Mouse (Mus musculus) lung, postnatal 0 days (tissue): ENCODE results near the gene Pla2g4f. TPM values are rescaled to one million over a fixed set of nuclear protein-coding genes. Genes with fewer than 3 reads are reported as not detected.

Experiments
- ATAC-seq: fragments of 200-750 bp; cut with Nextera tagmentation; 2 replicates; pipeline ENCODE4 v1.8.0; 2017; ENCODE audit warnings: moderate library complexity
- DNase-seq: peaks from one replicate; pipeline ENCODE4 v3.0.0-alpha.2; 2016; ENCODE audit warnings: low spot score
- H3K27ac ChIP-seq: fragments of 300-500 bp; sonication (generic); 2 replicates; pipeline ENCODE4 v1.5.1; 2014; ENCODE audit warnings: antibody characterized with exemption, mild to moderate bottlenecking, low read length, mixed read lengths
- H3K27me3 ChIP-seq: fragments of 300-500 bp; sonication (generic); replicated peaks from 2 replicates; pipeline ENCODE4 v1.6.1; 2014; ENCODE audit warnings: low read length, mixed read lengths; ENCODE audit not compliant: insufficient read depth
- H3K36me3 ChIP-seq: fragments of 300-500 bp; sonication (generic); 2 replicates; pipeline ENCODE4 v1.6.1; 2014; ENCODE audit warnings: low read length, mixed read lengths; ENCODE audit not compliant: insufficient read depth
- H3K4me1 ChIP-seq: fragments of 300-500 bp; sonication (generic); 2 replicates; pipeline ENCODE4 v1.6.1; 2014; ENCODE audit warnings: antibody characterized with exemption, low read depth, low read length, mixed read lengths; ENCODE audit not compliant: insufficient read depth
- H3K4me2 ChIP-seq: fragments of 300-500 bp; sonication (generic); replicated peaks from 2 replicates; pipeline ENCODE4 v1.6.1; 2014; ENCODE audit warnings: low read depth, mild to moderate bottlenecking, low read length, moderate library complexity, mixed read lengths
- H3K4me3 ChIP-seq: fragments of 300-500 bp; sonication (generic); 2 replicates; pipeline ENCODE4 v1.5.1; 2014; ENCODE audit warnings: low read depth, low read length
- H3K9ac ChIP-seq: fragments of 300-500 bp; sonication (generic); replicated peaks from 2 replicates; pipeline ENCODE4 v1.6.1; 2014; ENCODE audit warnings: low read depth, mild to moderate bottlenecking
- H3K9me3 ChIP-seq: fragments of 300-500 bp; sonication (generic); 2 replicates; pipeline ENCODE4 v1.6.1; 2016; ENCODE audit warnings: low read length, mixed read lengths
- CTCF ChIP-seq: IDR thresholded peaks from 2 replicates; pipeline ENCODE4 v1.5.1; 2016; ENCODE audit warnings: antibody characterized with exemption, mild to moderate bottlenecking
- EP300 ChIP-seq: IDR thresholded peaks from 2 replicates; pipeline ENCODE4 v1.6.1; 2016; ENCODE audit warnings: antibody characterized with exemption, mild to moderate bottlenecking, control low read depth
- WGBS: fragments of 180-500 bp; shearing (Covaris S2); extraction: QIAGEN DNeasy Blood & Tissue Kit; methylation state at CpG from one replicate; pipeline ENCODE4 v1.1.7; 2014; 5-methylcytosine and 5-hydroxymethylcytosine counted together
- polyA plus RNA-seq: library from polyadenylated mRNA; unstranded; fragments of >200 nt; fragmentation: Nextera tagmentation; extraction: Ambion mirVana; gene quantifications from 2 replicates; pipeline ENCODE4 v1.2.1, GENCODE M21; 2015

The Pla2g4f gene
- polyA plus RNA-seq, 1 experiment from 2014 or later, result 1.8 TPM

DNA sequence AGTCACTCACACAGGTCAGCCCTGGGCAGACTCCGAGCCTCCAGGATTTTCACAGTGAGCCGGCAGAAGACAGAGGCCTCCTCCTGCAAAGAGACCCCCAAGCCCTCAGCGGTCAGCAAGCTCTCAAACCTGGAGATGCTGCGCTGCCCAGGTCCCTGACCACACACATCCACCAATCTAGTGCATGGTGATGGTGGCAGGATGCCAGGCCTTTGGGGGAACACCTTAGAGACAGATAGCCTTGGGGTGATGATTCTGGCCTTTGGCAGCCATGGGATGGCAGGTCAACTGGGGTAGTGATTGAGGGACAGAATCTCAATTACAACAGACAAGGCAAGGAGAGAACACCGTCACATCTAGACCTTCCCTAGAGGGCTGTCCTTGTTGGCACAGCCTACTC lies 29.9 kb downstream of the Pla2g4f start:
- no peak for DNase-seq
- no peak for ATAC-seq
- H3K4me3 ChIP-seq, result no peak overlapping the region
- H3K4me1 ChIP-seq, result no peaks in the 10 kb centered on the region
- H3K36me3 ChIP-seq, result no peaks in the 10 kb centered on the region
- H3K27ac ChIP-seq, result no peak overlapping the region
- no peak overlapping the region for H3K4me2 ChIP-seq
- H3K9me3 ChIP-seq, result no peaks in the 10 kb centered on the region
- WGBS, result 80% methylated on average over 5 of the region's 5 CpGs
- H3K27me3 ChIP-seq, result no peaks in the 10 kb centered on the region
- TF ChIP-seq CTCF (no peak), EP300 (no peak)
- H3K9ac ChIP-seq, result no peak overlapping the region

- Histone ChIP-seq H3K9me3 (no peaks in the 10 kb centered on the region), H3K36me3 (no peaks in the 10 kb centered on the region), H3K4me2 (no peak overlapping the region), H3K4me3 (no peak overlapping the region), H3K4me1 (no peaks in the 10 kb centered on the region), H3K27me3 (no peaks in the 10 kb centered on the region), H3K9ac (no peak overlapping the region), H3K27ac (no peak overlapping the region)
- 25% methylated on average over 6 of the region's 6 CpGs for WGBS
- ATAC-seq (peak; percentile 62), DNase-seq (peak; percentile 19)
- no peak for TF ChIP-seq CTCF
- no peak for TF ChIP-seq EP300
Measured at GRCm38 (mm10) chr2:120283550-120283949, 30.4 kb downstream of the Pla2g4f start.

DNA sequence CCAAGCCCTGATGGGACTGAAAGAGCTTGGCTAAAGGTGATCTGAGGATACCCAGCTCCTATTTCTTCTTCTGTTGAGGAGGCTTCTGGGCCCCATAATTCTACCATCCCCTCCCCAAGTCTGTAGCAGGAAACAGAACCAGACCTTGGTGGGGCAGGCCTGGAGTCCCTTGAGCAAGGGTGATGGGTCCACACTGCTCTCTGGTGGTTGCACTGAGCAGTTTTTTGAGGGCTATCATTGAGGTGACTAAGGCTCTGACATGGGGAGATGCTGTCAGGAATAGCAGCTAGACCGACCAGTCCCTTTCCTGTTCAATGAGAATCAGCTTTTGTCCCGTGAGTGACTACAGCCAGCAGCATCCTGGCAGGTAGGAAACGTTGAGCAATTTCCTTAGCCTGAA lies 32.7 kb downstream of the Pla2g4f start:
- Histone ChIP-seq H3K4me2 (no peak overlapping the region), H3K4me1 (no peaks in the 10 kb centered on the region), H3K9me3 (no peaks in the 10 kb centered on the region), H3K36me3 (no peaks in the 10 kb centered on the region), H3K27me3 (no peaks in the 10 kb centered on the region), H3K9ac (no peak overlapping the region), H3K27ac (no peak overlapping the region), H3K4me3 (no peak overlapping the region)
- TF ChIP-seq CTCF (peak; percentile 46), EP300 (no peak)
- ATAC-seq (no peak), DNase-seq (no peak)
- WGBS, result 45% methylated on average over 3 of the region's 3 CpGs

- Histone ChIP-seq H3K27ac (no peak overlapping the region), H3K27me3 (no peaks in the 10 kb centered on the region), H3K9me3 (no peaks in the 10 kb centered on the region), H3K36me3 (no peaks in the 10 kb centered on the region), H3K4me2 (no peak overlapping the region), H3K4me1 (no peaks in the 10 kb centered on the region), H3K4me3 (no peak overlapping the region), H3K9ac (no peak overlapping the region)
- WGBS, result 13% methylated on average over 8 of the region's 8 CpGs
- ATAC-seq (no peak), DNase-seq (peak; percentile 52)
- TF ChIP-seq CTCF (peak; percentile 83), EP300 (no peak)
Measured at GRCm38 (mm10) chr2:120279961-120280360, 34.0 kb downstream of the Pla2g4f start.

DNA sequence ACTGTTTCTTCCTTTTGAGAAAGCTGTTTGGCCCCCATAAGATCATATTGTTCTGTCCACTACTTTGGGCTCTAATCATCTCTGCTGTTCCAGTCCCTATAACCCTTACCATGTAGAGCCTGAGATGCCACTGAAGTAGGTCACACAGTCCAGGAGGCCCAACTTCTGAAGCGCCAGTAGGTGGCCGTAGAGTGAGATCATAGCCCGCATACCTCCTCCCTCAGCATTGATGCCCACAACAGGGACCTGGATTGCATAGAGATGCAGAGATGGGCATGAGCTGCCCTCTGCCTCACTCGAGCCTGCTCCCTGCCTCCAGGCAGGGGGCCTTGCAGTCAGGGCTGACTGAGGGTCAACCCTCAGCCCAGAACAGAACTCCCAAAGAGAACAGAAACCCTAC lies 37.0 kb downstream of the Pla2g4f start:
- 72% methylated on average over 4 of the region's 4 CpGs for WGBS
- TF ChIP-seq EP300 (no peak), CTCF (no peak)
- H3K36me3 ChIP-seq, result no peaks in the 10 kb centered on the region

GRCm38 (mm10) chr2:120268635-120269034 lies 45.3 kb downstream of the Pla2g4f start:
- H3K4me3 ChIP-seq, result no peak overlapping the region
- no peaks in the 10 kb centered on the region for H3K27me3 ChIP-seq
- no peaks in the 10 kb centered on the region for H3K9me3 ChIP-seq
- H3K4me2 ChIP-seq, result peak overlapping the region; percentile 36; the same call in 1 of the 2 replicates
- no peak overlapping the region for H3K9ac ChIP-seq
- no peak overlapping the region for H3K27ac ChIP-seq
- H3K4me1 ChIP-seq, result no peaks in the 10 kb centered on the region
- ATAC-seq (peak; percentile 76), DNase-seq (peak; percentile 39)
- no peaks in the 10 kb centered on the region for H3K36me3 ChIP-seq
- TF ChIP-seq EP300 (no peak), CTCF (peak; percentile 59)
- 1% methylated on average over 8 of the region's 9 CpGs for WGBS

More for the DNA sequence above, 37.0 kb downstream of the Pla2g4f start:
- no peak overlapping the region for H3K27ac ChIP-seq
- H3K4me1 ChIP-seq, result no peaks in the 10 kb centered on the region
- no peak overlapping the region for H3K9ac ChIP-seq
- no peak overlapping the region for H3K4me2 ChIP-seq
- ATAC-seq, result no peak
- H3K4me3 ChIP-seq, result no peak overlapping the region
- no peak for DNase-seq
- H3K27me3 ChIP-seq, result no peaks in the 10 kb centered on the region
- no peaks in the 10 kb centered on the region for H3K9me3 ChIP-seq

- H3K9ac ChIP-seq, result no peak overlapping the region
- H3K36me3 ChIP-seq, result no peaks in the 10 kb centered on the region
- H3K27ac ChIP-seq, result no peak overlapping the region
- ATAC-seq (no peak), DNase-seq (peak; percentile 10)
- H3K4me3 ChIP-seq, result no peak overlapping the region
- no peaks in the 10 kb centered on the region for H3K27me3 ChIP-seq
- H3K4me1 ChIP-seq, result no peaks in the 10 kb centered on the region
- H3K9me3 ChIP-seq, result no peaks in the 10 kb centered on the region
- TF ChIP-seq EP300 (no peak), CTCF (peak; percentile 45)
- WGBS, result 71% methylated on average over 6 of the region's 6 CpGs
- no peak overlapping the region for H3K4me2 ChIP-seq
Measured at GRCm38 (mm10) chr2:120265523-120265922, 48.4 kb downstream of the Pla2g4f start.
